Mouse (Mus musculus): ENCODE results near the gene Rccd1. TPM values are rescaled to one million over a fixed set of nuclear protein-coding genes. Genes with fewer than 3 reads are reported as not detected.
A peak's percentile ranks its signal among the peaks of the same experiment; 100 is the strongest.

The Rccd1 gene
- 10 to 100 TPM; 14.9 to 15.2 TPM for total RNA-seq (2021)
- long read RNA-seq, experiment 1, partial matches to known transcripts, result 0 of 5 reads
- long read RNA-seq, experiment 1, other reads (novel, unspliced or antisense), result 5 of 5 reads
- long read RNA-seq, experiment 2, partial matches to known transcripts, result 0 of 3 reads
- long read RNA-seq, experiment 2, other reads (novel, unspliced or antisense), result 3 of 3 reads

GRCm38 (mm10) chr7:80324043-80324815 lies at the start of gene Rccd1:
Gene Rccd1, minus strand, starts transcription at chr7:80324454.
- Histone ChIP-seq H3K4me3 (peak within 1 kb of the TSS; percentile 65), H3K27ac (peak within 1 kb of the TSS; percentile 97)
- DNase-seq (ENCODE audit: extremely low spot score in 1 of 2, low spot score in 2 of 2), result peak; percentile 93 to 96
- no peak; the same call in 1 of the 2 replicates for TF ChIP-seq CTCF (IDR thresholded peaks at IDR 0.05)
- intact Hi-C loops (cut with DNase I), result loop anchor here (5.0 kb wide), 1 partner anchor 182 kb away; no protein-coding TSS in a partner anchor

DNA sequence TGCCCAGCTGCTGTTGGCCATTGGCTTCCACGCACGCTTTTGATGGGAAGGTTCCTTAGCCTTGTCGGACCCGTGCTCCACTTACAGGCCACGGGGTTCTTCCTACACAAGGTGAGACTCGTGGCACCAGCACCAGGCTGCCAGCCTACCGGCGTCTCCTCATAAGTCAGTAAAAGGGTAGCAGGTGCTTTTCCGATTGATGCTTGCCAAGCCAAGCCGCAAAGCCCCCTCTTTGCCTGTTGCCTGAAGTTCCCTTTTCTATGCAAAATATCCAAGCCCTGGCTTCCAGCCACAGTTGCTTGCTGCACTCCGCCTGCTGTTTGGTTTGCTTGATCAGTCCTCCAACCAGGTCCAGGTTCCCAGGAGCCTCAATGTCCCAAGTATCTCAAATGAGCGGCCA lies 49.6 kb upstream of the Rccd1 start:
- no peak for TF ChIP-seq CTCF (IDR thresholded peaks at IDR 0.05)
- DNase-seq (ENCODE audit: extremely low spot score in 1 of 2, low spot score in 2 of 2), result no peak
- Histone ChIP-seq H3K4me3 (no peak overlapping the region), H3K27ac (no peak overlapping the region)
- intact Hi-C loops (cut with DNase I), result loop anchor here (10.0 kb wide), 1 partner anchor 229 kb away; no protein-coding TSS in a partner anchor

- intact Hi-C loops (cut with DNase I), result loop anchor here (10.0 kb wide), 1 partner anchor 229 kb away; no protein-coding TSS in a partner anchor
- Histone ChIP-seq H3K27ac (no peak overlapping the region), H3K4me3 (no peak overlapping the region)
- TF ChIP-seq CTCF (IDR thresholded peaks at IDR 0.05), result no peak
- DNase-seq (ENCODE audit: extremely low spot score in 1 of 2, low spot score in 2 of 2), result no peak
These were observed 49.1 kb upstream of the Rccd1 start for GRCm38 (mm10) chr7:80373352-80373751.

DNA sequence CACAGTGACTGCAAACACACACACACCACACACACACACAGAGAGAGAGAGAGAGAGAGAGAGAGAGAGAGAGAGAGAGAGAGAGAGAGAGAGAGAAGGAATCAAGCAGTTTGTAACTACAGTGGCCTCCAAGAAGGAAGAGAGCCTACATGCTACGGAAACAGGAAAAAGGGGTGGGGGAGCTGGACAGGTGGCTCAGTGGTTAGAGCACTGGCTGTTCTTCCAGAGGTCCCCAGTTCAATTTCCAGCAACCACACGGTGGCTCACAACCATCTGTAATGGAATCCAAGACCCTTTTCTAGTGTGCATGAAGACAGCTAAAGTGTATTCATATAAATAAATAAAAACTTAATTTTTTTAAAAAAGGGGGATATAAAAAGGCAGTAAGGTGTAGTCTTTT lies 48.4 kb upstream of the Rccd1 start:
- no peak for TF ChIP-seq CTCF (IDR thresholded peaks at IDR 0.05)
- intact Hi-C loops (cut with DNase I), result loop anchor here (10.0 kb wide), 1 partner anchor 228 kb away; no protein-coding TSS in a partner anchor
- no peak overlapping the region for H3K27ac ChIP-seq
- DNase-seq (ENCODE audit: extremely low spot score in 1 of 2, low spot score in 2 of 2), result no peak
- H3K4me3 ChIP-seq, result no peak overlapping the region

GRCm38 (mm10) chr7:80372166-80372565 lies 47.9 kb upstream of the Rccd1 start:
- intact Hi-C loops (cut with DNase I), result loop anchor here (10.0 kb wide), 1 partner anchor 227 kb away; no protein-coding TSS in a partner anchor
- Histone ChIP-seq H3K27ac (no peak overlapping the region), H3K4me3 (no peak overlapping the region)
- no peak for TF ChIP-seq CTCF (IDR thresholded peaks at IDR 0.05)
- DNase-seq (ENCODE audit: extremely low spot score in 1 of 2, low spot score in 2 of 2), result no peak

DNA sequence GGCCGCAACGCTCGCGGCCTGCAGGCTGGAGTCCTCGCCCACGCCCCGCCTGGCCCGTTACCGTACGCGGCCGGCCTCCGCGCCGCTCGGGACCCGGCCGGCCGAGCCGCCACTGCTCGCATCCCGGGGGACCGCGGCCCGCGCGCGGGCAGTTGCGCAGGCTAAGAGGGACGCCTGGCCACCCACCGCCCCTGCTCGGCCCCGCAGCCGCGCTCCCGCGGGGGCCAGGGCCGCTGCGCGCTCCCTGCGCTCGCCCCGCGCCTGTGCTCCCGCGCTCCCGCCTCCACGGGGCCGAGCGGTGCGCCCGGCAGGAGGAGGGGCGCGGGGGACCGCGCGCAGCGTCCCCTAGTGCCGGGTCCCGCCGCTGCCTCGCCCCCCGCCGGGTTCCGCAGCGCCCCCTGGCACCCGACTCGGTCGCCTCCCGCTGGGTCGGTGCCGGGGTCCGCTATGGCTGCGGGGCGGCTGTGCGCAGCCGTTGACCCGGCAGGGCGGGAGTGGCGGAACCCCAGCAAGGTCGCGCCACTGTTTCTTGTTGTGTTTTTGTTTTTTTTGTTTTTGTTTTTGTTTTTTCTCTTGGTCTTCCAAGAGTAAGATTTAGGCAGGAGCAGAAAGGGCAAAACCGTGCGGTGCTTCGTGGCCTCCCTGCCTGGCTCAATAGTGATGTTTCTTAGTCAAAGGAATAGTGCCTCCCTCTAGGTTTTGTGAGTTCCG lies 46.9 kb upstream of the Rccd1 start, which contains the start of gene Man2a2:
Gene Man2a2, minus strand, starts transcription at position 335 of the 711 bp plus-strand sequence.
- intact Hi-C loops (cut with DNase I), result loop anchor here (2.0 to 10.0 kb wide), 2 partner anchors 30 to 226 kb away; partner anchors contain the start of gene Unc45a
- DNase-seq (ENCODE audit: extremely low spot score in 1 of 2, low spot score in 2 of 2), result peak; percentile 80 to 84
- peak; percentile 74 for TF ChIP-seq CTCF (IDR thresholded peaks at IDR 0.05)

GRCm38 (mm10) chr7:80370649-80371040 lies 46.4 kb upstream of the Rccd1 start:
- peak; percentile 82 to 86 for DNase-seq (ENCODE audit: extremely low spot score in 1 of 2, low spot score in 2 of 2)
- no peak for TF ChIP-seq CTCF (IDR thresholded peaks at IDR 0.05)
- H3K27ac ChIP-seq, result peak overlapping the region; percentile 95
- peak overlapping the region; percentile 85 for H3K4me3 ChIP-seq
- intact Hi-C loops (cut with DNase I), result loop anchor here (2.0 to 10.0 kb wide), 2 partner anchors 30 to 226 kb away; partner anchors contain the start of gene Unc45a

More for the DNA sequence above, 46.9 kb upstream of the Rccd1 start, which contains the start of gene Man2a2:
- Histone ChIP-seq H3K4me3 (peak within 1 kb of the TSS; percentile 85), H3K27ac (peak within 1 kb of the TSS; percentile 95)

- no peak for DNase-seq (ENCODE audit: extremely low spot score in 1 of 2, low spot score in 2 of 2)
These were observed 45.7 kb upstream of the Rccd1 start for GRCm38 (mm10) chr7:80369967-80370431.

GRCm38 (mm10) chr7:80369461-80369860 lies 45.2 kb upstream of the Rccd1 start:
- no peak for DNase-seq (ENCODE audit: extremely low spot score in 1 of 2, low spot score in 2 of 2)
- H3K27ac ChIP-seq, result no peak overlapping the region
- no peak for TF ChIP-seq CTCF (IDR thresholded peaks at IDR 0.05)
- H3K4me3 ChIP-seq, result peak overlapping the region; percentile 85
- intact Hi-C loops (cut with DNase I), result no loop called here

More at GRCm38 (mm10) chr7:80369967-80370431, 45.7 kb upstream of the Rccd1 start:
- Histone ChIP-seq H3K4me3 (peak overlapping the region; percentile 85), H3K27ac (peak overlapping the region; percentile 95)
- TF ChIP-seq CTCF (IDR thresholded peaks at IDR 0.05), result no peak
- intact Hi-C loops (cut with DNase I), result loop anchor here (2.0 to 10.0 kb wide), 2 partner anchors 29 to 225 kb away; partner anchors contain the start of gene Unc45a

- no peak for DNase-seq (ENCODE audit: extremely low spot score in 1 of 2, low spot score in 2 of 2)
- Histone ChIP-seq H3K27ac (no peak overlapping the region), H3K4me3 (no peak overlapping the region)
- no peak for TF ChIP-seq CTCF (IDR thresholded peaks at IDR 0.05)
- intact Hi-C loops (cut with DNase I), result no loop called here
These were observed 44.6 kb upstream of the Rccd1 start for GRCm38 (mm10) chr7:80368635-80369421.

Data from left cerebral cortex, adult 2 months (tissue).